In the genomic region with DNA sequence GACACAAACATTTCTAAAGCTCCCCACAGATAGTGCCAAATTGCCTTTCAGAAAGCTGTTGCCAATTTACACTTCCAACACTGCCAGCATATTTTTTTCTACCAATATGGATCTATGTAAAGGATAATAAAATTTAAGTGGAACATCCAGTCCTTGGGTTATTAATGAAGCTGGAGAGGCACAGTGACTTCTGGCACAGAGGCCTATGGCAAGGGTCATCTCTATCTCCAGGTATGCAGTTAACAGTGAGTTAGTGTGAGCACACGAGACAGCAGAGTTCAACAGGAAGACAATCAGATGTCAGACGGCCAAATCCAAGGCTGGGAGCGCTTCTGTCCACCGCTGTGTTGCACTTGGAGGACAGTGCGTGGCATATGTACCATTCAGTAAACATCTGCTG, we compare ENCODE assay signal across 18 mouse cellular contexts. TPM values are rescaled to one million over a fixed set of nuclear protein-coding genes. Genes with fewer than 3 reads are reported as not detected.
DNase-seq lines count a peak whose midpoint lies in the region; ATAC-seq and TF ChIP-seq lines count a peak whose summit lies in the region.
"Had no signal": no experiment of that assay in that cellular context is flagged by ENCODE, and none has a peak within 500 bp of the region (broad histone marks: within the 10 kb centered on the region; RNA-seq: fewer than 3 reads in every experiment).

No protein-coding gene starts in this region.

- TF ChIP-seq POLR2A in myocyte (IDR thresholded peaks at IDR 0.05; ENCODE audit: insufficient read length, low read depth): no peak

- H3K4me3 ChIP-seq in limb, embryonic 15.5 days: no peak overlapping the region
- no peak overlapping the region for H3K4me3 ChIP-seq in limb, embryonic 10.5 days
- no peak overlapping the region for H3K4me3 ChIP-seq in myocyte
- H3K4me3 ChIP-seq: embryonic facial prominence, embryonic 10.5 days; embryonic facial prominence, embryonic 12.5 days; forebrain, embryonic 10.5 days; forebrain, embryonic 12.5 days had no signal

- no peak overlapping the region for H3ac ChIP-seq in myocyte (ENCODE audit: control insufficient read depth, insufficient read length)

- H3K36me3 ChIP-seq in limb, embryonic 15.5 days: no peaks in the 10 kb centered on the region
- no peaks in the 10 kb centered on the region for H3K36me3 ChIP-seq in limb, embryonic 10.5 days
- H3K36me3 ChIP-seq in myocyte (ENCODE audit: control insufficient read depth, insufficient read depth): no peaks in the 10 kb centered on the region
- H3K36me3 ChIP-seq: embryonic facial prominence, embryonic 10.5 days; embryonic facial prominence, embryonic 12.5 days; forebrain, embryonic 10.5 days; forebrain, embryonic 12.5 days had no signal

- DNase-seq in limb, embryonic 10.5 days (ENCODE audit: low spot score): no peak
- peak; percentile 76 for DNase-seq in fat pad, adult 2 months (ENCODE audit: extremely low read depth, low read depth, low spot score)
- DNase-seq in Muller cell, postnatal 12 days (ENCODE audit: inconsistent ontology term): no peak
- DNase-seq: adrenal gland, adult 8-10 months; adrenal gland, postnatal 14 days; cerebellum, adult 11-12 months; cerebellum, adult 2 months; cerebellum, adult 9-10 months had no signal

- H3K9ac ChIP-seq in limb, embryonic 15.5 days: no peak overlapping the region
- H3K9ac ChIP-seq: embryonic facial prominence, embryonic 12.5 days; forebrain, embryonic 12.5 days had no signal

- 63% methylated on average over 5 of the region's 5 CpGs for WGBS in limb, embryonic 15.5 days
- WGBS in limb, embryonic 10.5 days: 70% methylated on average over 5 of the region's 5 CpGs

- no peak for ATAC-seq in limb, embryonic 15.5 days (ENCODE audit: insufficient number of reproducible peaks, low FRiP score, low TSS enrichment, low read depth)
- ATAC-seq: activated CD4-positive, CD25-positive, alpha-beta regulatory T cell, adult 4 months; forebrain, embryonic 14.5 days; forebrain, embryonic 16.5 days; Patski had no signal

- no peaks in the 10 kb centered on the region for H3K79me2 ChIP-seq in myocyte (ENCODE audit: control insufficient read depth, insufficient read depth)

- no peaks in the 10 kb centered on the region for H3K27me3 ChIP-seq in limb, embryonic 15.5 days
- H3K27me3 ChIP-seq in limb, embryonic 10.5 days (ENCODE audit: low read depth, poor library complexity, severe bottlenecking): no peaks in the 10 kb centered on the region
- no peaks in the 10 kb centered on the region for H3K27me3 ChIP-seq in myocyte (ENCODE audit: control insufficient read depth, insufficient read depth, insufficient read length)
- H3K27me3 ChIP-seq: embryonic facial prominence, embryonic 12.5 days; forebrain, embryonic 12.5 days; Patski had no signal

- 0 out of 2 replicates have a peak overlapping the region, but pooled peaks have one; percentile 6 for H3K27ac ChIP-seq in limb, embryonic 15.5 days
- no peak overlapping the region for H3K27ac ChIP-seq in limb, embryonic 10.5 days
- H3K27ac ChIP-seq: embryonic facial prominence, embryonic 10.5 days; embryonic facial prominence, embryonic 12.5 days; forebrain, embryonic 10.5 days; forebrain, embryonic 12.5 days had no signal

- peaks cover 14% of the 10 kb centered on the region for H3K4me1 ChIP-seq in limb, embryonic 15.5 days
- peaks cover 18% of the 10 kb centered on the region for H3K4me1 ChIP-seq in limb, embryonic 10.5 days

- H3K4me2 ChIP-seq in limb, embryonic 15.5 days: no peak overlapping the region
- H3K4me2 ChIP-seq in myocyte (ENCODE audit: low read depth): no peak overlapping the region
- H3K4me2 ChIP-seq: embryonic facial prominence, embryonic 12.5 days; forebrain, embryonic 12.5 days had no signal

- no peaks in the 10 kb centered on the region for H3K9me3 ChIP-seq in limb, embryonic 15.5 days
- H3K9me3 ChIP-seq in limb, embryonic 10.5 days (replicated peaks): no peaks in the 10 kb centered on the region
- H3K9me3 ChIP-seq: embryonic facial prominence, embryonic 10.5 days; embryonic facial prominence, embryonic 12.5 days; forebrain, embryonic 10.5 days; forebrain, embryonic 12.5 days had no signal

TF ChIP-seq in myocyte, 11 proteins besides CTCF, POLR2A, EP300 and RAD21:
- no peak for TF ChIP-seq MYOD1 (IDR thresholded peaks at IDR 0.05; ENCODE audit: control insufficient read depth in 1 of 3, insufficient read length in 2 of 3, low read depth in 2 of 3)
- peak; percentile 23 for TF ChIP-seq POLR2AphosphoS2 (IDR thresholded peaks at IDR 0.05; ENCODE audit: insufficient read length, low read depth)
- no peak for TF ChIP-seq REST (IDR thresholded peaks at IDR 0.05; ENCODE audit: insufficient read depth, insufficient read length)

RNA-seq across cellular contexts. Expression of gene Thap12, which starts 4.9 kb away (rescaled TPM):
- 49.9 and 57.0 TPM in 2 replicates for polyA plus RNA-seq in limb, embryonic 15.5 days (2015; fragmentation: Nextera tagmentation; extraction: Ambion mirVana)
- polyA plus RNA-seq in limb, embryonic 10.5 days (2016; fragmentation: Nextera tagmentation; extraction: Ambion mirVana): 50.8 and 56.2 TPM in 2 replicates
- polyA plus RNA-seq in myocyte (2012; fragmentation: generic; extraction: Trizol): 16.4 TPM

RNA-seq across cellular contexts. Expression of gene Emsy, which starts 41.5 kb away (rescaled TPM):
- polyA plus RNA-seq in limb, embryonic 15.5 days (2015; fragmentation: Nextera tagmentation; extraction: Ambion mirVana): 23.8 and 25.5 TPM in 2 replicates
- 37.8 and 46.1 TPM in 2 replicates for polyA plus RNA-seq in limb, embryonic 10.5 days (2016; fragmentation: Nextera tagmentation; extraction: Ambion mirVana)
- 9.1 TPM for polyA plus RNA-seq in myocyte (2012; fragmentation: generic; extraction: Trizol)
